Comparison of ENCODE assay signal across 10 mouse cellular contexts in genomic region chr9:114015724-114016123, GRCm38 (mm10). TPM values are rescaled to one million over a fixed set of nuclear protein-coding genes. Genes with fewer than 3 reads are reported as not detected.
DNase-seq lines count a peak whose midpoint lies in the region; ATAC-seq and TF ChIP-seq lines count a peak whose summit lies in the region.
"Had no signal": no experiment of that assay in that cellular context is flagged by ENCODE, and none has a peak within 500 bp of the region (broad histone marks: within the 10 kb centered on the region; RNA-seq: fewer than 3 reads in every experiment).

No protein-coding gene starts in this region.

- no peak for TF ChIP-seq POLR2A in cortical plate, adult 2 months (IDR thresholded peaks at IDR 0.05; ENCODE audit: extremely low read depth, insufficient read depth, low read length)

- H3K27me3 ChIP-seq in hindbrain, postnatal 0 days (ENCODE audit: insufficient read depth, low read length) = no peaks in the 10 kb centered on the region
- no peaks in the 10 kb centered on the region for H3K27me3 ChIP-seq in hindbrain, embryonic 10.5 days (ENCODE audit: insufficient read depth, poor library complexity, severe bottlenecking)
- H3K27me3 ChIP-seq: heart, embryonic 13.5 days had no signal

- H3K4me1 ChIP-seq in hindbrain, postnatal 0 days (ENCODE audit: insufficient read depth, low read length) = no peaks in the 10 kb centered on the region
- H3K4me1 ChIP-seq in hindbrain, embryonic 10.5 days (replicated peaks) = no peaks in the 10 kb centered on the region
- H3K4me1 ChIP-seq in cortical plate, adult 2 months (ENCODE audit: control insufficient read depth, insufficient read depth, low read length) = no peaks in the 10 kb centered on the region
- H3K4me1 ChIP-seq: heart, embryonic 13.5 days had no signal

- 86% methylated on average over 4 of the region's 4 CpGs for WGBS in hindbrain, postnatal 0 days
- WGBS in hindbrain, embryonic 10.5 days = 84% methylated on average over 4 of the region's 4 CpGs

- H3K9me3 ChIP-seq in hindbrain, postnatal 0 days (ENCODE audit: low read length) = no peaks in the 10 kb centered on the region
- H3K9me3 ChIP-seq in hindbrain, embryonic 10.5 days = no peaks in the 10 kb centered on the region; the same call in 1 of the 2 replicates
- H3K9me3 ChIP-seq: heart, embryonic 13.5 days had no signal

- no peak for ATAC-seq in hindbrain, postnatal 0 days
- no peak for ATAC-seq in monocyte, adult 5-6 weeks (replicated peaks; ENCODE audit: insufficient number of reproducible peaks, low FRiP score, low TSS enrichment, poor library complexity, severe bottlenecking)

- H3K36me3 ChIP-seq in hindbrain, postnatal 0 days (ENCODE audit: insufficient read depth, low read length) = 0 out of 2 replicates have a peak, but pooled peaks cover 7% of the 10 kb centered on the region
- H3K36me3 ChIP-seq in hindbrain, embryonic 10.5 days = peaks cover 14% of the 10 kb centered on the region
- H3K36me3 ChIP-seq: heart, embryonic 13.5 days had no signal

- TF ChIP-seq CTCF in hindbrain, postnatal 0 days (IDR thresholded peaks at IDR 0.05; ENCODE audit: low read depth) = peak; percentile 30; the same call in 1 of the 2 replicates
- 0 out of 2 replicates have a peak, but pooled peaks have one; percentile 18 for TF ChIP-seq CTCF in cortical plate, adult 2 months (IDR thresholded peaks at IDR 0.05; ENCODE audit: extremely low read depth, insufficient read depth, low read length)

- no peak for DNase-seq in hindbrain, postnatal 0 days (ENCODE audit: low spot score)
- DNase-seq in hindbrain, embryonic 10.5 days (ENCODE audit: low spot score) = no peak
- peak; percentile 35 to 64 for DNase-seq in spleen, postnatal 10 days (ENCODE audit: low spot score in 2 of 2)
- DNase-seq in spleen, adult 18-20 months = no peak
- peak; percentile 29 for DNase-seq in thymus, postnatal 25 days
- DNase-seq in ovary, postnatal 14 days (ENCODE audit: low spot score) = no peak

- no peak overlapping the region for H3K4me3 ChIP-seq in hindbrain, postnatal 0 days (ENCODE audit: low read length)
- H3K4me3 ChIP-seq in hindbrain, embryonic 10.5 days = no peak overlapping the region
- no peak overlapping the region for H3K4me3 ChIP-seq in cortical plate, adult 2 months (ENCODE audit: insufficient read depth, low read length)
- H3K4me3 ChIP-seq: heart, embryonic 13.5 days had no signal

- no peak overlapping the region for H3K9ac ChIP-seq in hindbrain, postnatal 0 days (replicated peaks; ENCODE audit: low read length)
- H3K9ac ChIP-seq: heart, embryonic 13.5 days had no signal

- no peak overlapping the region for H3K4me2 ChIP-seq in hindbrain, postnatal 0 days (ENCODE audit: low read depth, low read length)
- H3K4me2 ChIP-seq: heart, embryonic 13.5 days had no signal

- H3K27ac ChIP-seq in hindbrain, postnatal 0 days = no peak overlapping the region
- no peak overlapping the region for H3K27ac ChIP-seq in hindbrain, embryonic 10.5 days
- no peak overlapping the region for H3K27ac ChIP-seq in cortical plate, adult 2 months (ENCODE audit: insufficient read depth, low read length)
- H3K27ac ChIP-seq: heart, embryonic 13.5 days had no signal

RNA-seq across cellular contexts. Expression of gene Fbxl2, which starts 30.3 kb away (rescaled TPM):
- total RNA-seq in hindbrain, postnatal 0 days (2014; rRNA removed) = 35.6 and 36.8 TPM in 2 replicates
- polyA plus RNA-seq in hindbrain, postnatal 0 days (2015; fragmentation: Nextera tagmentation; extraction: Ambion mirVana) = 23.2 and 27.4 TPM in 2 replicates
- 6.4 and 8.8 TPM in 2 replicates for polyA plus RNA-seq in hindbrain, embryonic 10.5 days (2016; fragmentation: Nextera tagmentation; extraction: Ambion mirVana)
- 64.4 and 68.9 TPM in 2 replicates for polyA plus RNA-seq in cortical plate, adult 2 months (2012; rRNA removed)
- 2.4 to 20.7 TPM (median 10.6 TPM) in 3 replicates for total RNA-seq in monocyte, adult 5-6 weeks (2017)

RNA-seq across cellular contexts. Expression of gene Susd5, which starts 41.2 kb away (rescaled TPM):
- 2.6 TPM in 2 replicates for total RNA-seq in hindbrain, postnatal 0 days (2014; rRNA removed)
- polyA plus RNA-seq in hindbrain, postnatal 0 days (2015; fragmentation: Nextera tagmentation; extraction: Ambion mirVana) = 1.8 and 2.0 TPM in 2 replicates
- polyA plus RNA-seq in hindbrain, embryonic 10.5 days (2016; fragmentation: Nextera tagmentation; extraction: Ambion mirVana) = 0.16 and 0.30 TPM in 2 replicates
- 4.3 and 4.4 TPM in 2 replicates for polyA plus RNA-seq in cortical plate, adult 2 months (2012; rRNA removed)
- total RNA-seq in monocyte, adult 5-6 weeks (2017) = not detected in 3 replicates
- total RNA-seq: megakaryocyte, adult 5-6 weeks had no signal

Comparison
In these comparisons a context has a peak if more than half of its experiments do, and no peak if none do; other contexts are left out.
1. DNase-seq: peak in spleen, postnatal 10 days (2 of 2) and thymus, postnatal 25 days (single experiment); none in hindbrain, postnatal 0 days (single experiment), hindbrain, embryonic 10.5 days (single experiment), spleen, adult 18-20 months (0 of 2) and ovary, postnatal 14 days (single experiment).